Mouse (Mus musculus) olfactory bulb, adult 2 months (tissue): Measurements from ENCODE around the gene Prep.

Experiments
- CTCF ChIP-seq: fragments of 200-500 bp; IDR thresholded peaks from 2 replicates; pipeline ENCODE4 v1.5.1; 2012; ENCODE audit warnings: low read depth, mild to moderate bottlenecking, low read length, moderate library complexity; ENCODE audit not compliant: insufficient read depth
- POLR2A ChIP-seq: fragments of 200-500 bp; IDR thresholded peaks from 2 replicates; pipeline ENCODE4 v1.6.1; 2012; ENCODE audit warnings: mild to moderate bottlenecking, low read depth, low read length, moderate library complexity; ENCODE audit not compliant: insufficient read depth

- TF ChIP-seq CTCF (no peak), POLR2A (no peak)
Observed at GRCm38 (mm10) chr10:45082730-45083129, 15.7 kb downstream of the Prep start.
